In genomic region chr8:29978585-29979505, GRCm38 (mm10) we compare ENCODE assay signal across 12 mouse cellular contexts.
DNase-seq lines count a peak whose midpoint lies in the region; ATAC-seq lines count a peak whose summit lies in the region.
"Had no signal": no experiment of that assay in that cellular context is flagged by ENCODE, and none has a peak within 500 bp of the region (broad histone marks: within the 10 kb centered on the region; RNA-seq: fewer than 3 reads in every experiment).

No protein-coding gene starts in this region.

- DNase-seq in adrenal gland, postnatal 10 days, result peak; percentile 3
- DNase-seq in adrenal gland, postnatal 4 days (ENCODE audit: low spot score in 2 of 2), result no peak
- peak; percentile 25 to 52 for DNase-seq in left cerebral cortex, postnatal 25 days (ENCODE audit: low spot score in 2 of 2)
- no peak for DNase-seq in left cerebral cortex, adult 11 months (ENCODE audit: low spot score)
- DNase-seq in forebrain, embryonic 14.5 days (ENCODE audit: low spot score), result peak; percentile 71
- DNase-seq in spleen, postnatal 10 days (ENCODE audit: low spot score in 2 of 2), result no peak
- DNase-seq in spleen, adult 18-20 months, result no peak
- DNase-seq: cerebellum, adult 9-10 months; gastrocnemius, postnatal 25 days; kidney, postnatal 4 days; thymus, adult 2 months had no signal

- H3K9me3 ChIP-seq in forebrain, embryonic 14.5 days (replicated peaks; ENCODE audit: control insufficient read depth, low read length), result no peaks in the 10 kb centered on the region
- no peaks in the 10 kb centered on the region for H3K9me3 ChIP-seq in midbrain, embryonic 12.5 days

- peak; percentile 72 for ATAC-seq in forebrain, embryonic 14.5 days
- peak; percentile 62; the same call in 1 of the 2 replicates for ATAC-seq in midbrain, embryonic 12.5 days (ENCODE audit: low FRiP score, low read depth)

- no peaks in the 10 kb centered on the region for H3K36me3 ChIP-seq in forebrain, embryonic 14.5 days (ENCODE audit: control insufficient read depth, insufficient read depth, low read length)
- no peaks in the 10 kb centered on the region for H3K36me3 ChIP-seq in midbrain, embryonic 12.5 days

- 10% methylated on average over 10 of the region's 10 CpGs for WGBS in forebrain, embryonic 14.5 days
- WGBS in midbrain, embryonic 12.5 days, result 47% methylated on average over 10 of the region's 10 CpGs

- intact Hi-C loops in left cerebral cortex, postnatal 25 days (cut with DNase I), result no loop called here

- H3K27me3 ChIP-seq in forebrain, embryonic 14.5 days (replicated peaks; ENCODE audit: control insufficient read depth, insufficient read depth, low read length), result no peaks in the 10 kb centered on the region
- H3K27me3 ChIP-seq in midbrain, embryonic 12.5 days, result no peaks in the 10 kb centered on the region

- no peak overlapping the region for H3K4me3 ChIP-seq in forebrain, embryonic 14.5 days (ENCODE audit: low read depth, low read length)
- H3K4me3 ChIP-seq in midbrain, embryonic 12.5 days, result no peak overlapping the region

- no peak overlapping the region for H3K9ac ChIP-seq in forebrain, embryonic 14.5 days (ENCODE audit: low read length)
- H3K9ac ChIP-seq in midbrain, embryonic 12.5 days (replicated peaks), result no peak overlapping the region

- no peak overlapping the region for H3K27ac ChIP-seq in forebrain, embryonic 14.5 days (ENCODE audit: low read depth, low read length)
- H3K27ac ChIP-seq in midbrain, embryonic 12.5 days (replicated peaks), result no peak overlapping the region

- H3K4me1 ChIP-seq in forebrain, embryonic 14.5 days (ENCODE audit: control insufficient read depth, insufficient read depth, low read length), result 0 out of 2 replicates have a peak, but pooled peaks cover 2% of the 10 kb centered on the region
- peaks cover 8% of the 10 kb centered on the region; the same call in 1 of the 2 replicates for H3K4me1 ChIP-seq in midbrain, embryonic 12.5 days

- no peak overlapping the region for H3K4me2 ChIP-seq in forebrain, embryonic 14.5 days (ENCODE audit: low read length)
- H3K4me2 ChIP-seq in midbrain, embryonic 12.5 days (replicated peaks), result no peak overlapping the region

Comparison
In these comparisons a context has a peak if more than half of its experiments do, and no peak if none do; other contexts are left out.
1. DNase-seq: peak in adrenal gland, postnatal 10 days (single experiment), left cerebral cortex, postnatal 25 days (2 of 2) and forebrain, embryonic 14.5 days (single experiment); none in adrenal gland, postnatal 4 days (0 of 2), left cerebral cortex, adult 11 months (single experiment), spleen, postnatal 10 days (0 of 2) and spleen, adult 18-20 months (0 of 2).